Comparison of ENCODE assay signal across 15 mouse cellular contexts in the genomic region with DNA sequence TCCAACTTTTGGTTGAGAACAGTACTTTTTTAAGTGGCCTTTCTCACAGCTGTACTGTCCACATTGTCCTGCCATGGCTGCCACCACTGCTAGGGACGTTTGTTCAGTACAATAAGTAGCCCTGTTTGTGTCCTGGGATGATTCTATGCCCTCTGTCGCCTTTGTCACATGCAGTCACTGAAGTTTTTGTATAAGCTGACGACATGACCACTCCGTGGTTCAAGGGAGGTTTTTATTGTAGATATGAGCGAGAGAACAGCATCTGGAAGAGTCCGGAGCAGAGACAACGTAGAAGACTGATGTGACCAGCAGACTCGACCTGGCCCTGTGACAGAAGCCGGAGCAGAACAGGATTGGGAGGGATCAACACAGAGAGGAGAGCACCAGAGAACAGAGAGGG.
"Had no signal": no experiment of that assay in that cellular context is flagged by ENCODE, and none has a peak within 500 bp of the region (broad histone marks: within the 10 kb centered on the region; RNA-seq: fewer than 3 reads in every experiment).

No protein-coding gene starts in this region.

- ATAC-seq: intestine, embryonic 15.5 days; liver, embryonic 12.5 days had no signal

- DNase-seq: kidney, adult 11 months; kidney, adult 8-10 months; kidney, postnatal 14 days; kidney, postnatal 4 days; layer of hippocampus, postnatal 36 days; liver; lung, adult 18-20 months; lung, postnatal 10 days; lung, postnatal 36 days; midbrain, embryonic 14.5 days; thymus, adult 2 months; thymus, postnatal 14 days; thymus, postnatal 4 days had no signal
